Mouse (Mus musculus) stomach, postnatal 0 days (tissue): ENCODE measurements at regions not wholly inside any gene's neighbourhood (a gene's known extent, or its start where the extent isn't known, plus 50 kb on each side); places are given as distances from the start of the nearest gene placed in this dataset.

ENCODE experiments used
- CTCF ChIP-seq: IDR thresholded peaks from 2 replicates; pipeline ENCODE4 v1.5.1; 2016; ENCODE audit warnings: antibody characterized with exemption, low read depth, mild to moderate bottlenecking, moderate library complexity
- EP300 ChIP-seq: optimal IDR thresholded peaks from 2 replicates; pipeline ENCODE3; 2016; ENCODE audit warnings: antibody characterized with exemption

DNA sequence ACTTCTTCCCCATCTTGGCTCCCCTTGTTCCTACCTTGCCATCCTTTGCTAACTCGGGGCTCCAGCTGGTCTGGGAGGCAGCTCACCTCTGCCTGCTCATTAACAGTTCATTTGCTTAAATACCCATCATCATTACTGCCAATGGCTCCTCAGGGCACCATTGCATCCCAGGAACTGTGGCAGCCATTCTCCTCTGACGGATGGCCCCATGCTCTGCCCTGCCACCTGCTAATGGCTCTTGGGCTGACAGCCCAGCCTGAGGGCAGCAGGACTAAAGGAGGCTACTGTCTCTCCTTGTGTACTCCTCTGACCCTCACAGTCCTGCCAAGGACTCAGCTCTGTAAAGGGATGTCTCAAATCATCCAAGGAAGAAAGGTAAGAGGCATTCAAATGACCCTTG, 398.7 kb downstream of the Insc start:
- TF ChIP-seq CTCF = no peak
- TF ChIP-seq EP300 = no peak
